Mouse (Mus musculus) myocyte (in vitro differentiated cells): ENCODE measurements around the gene Trim40. TPM values are rescaled to one million over a fixed set of nuclear protein-coding genes. Genes with fewer than 3 reads are reported as not detected.

Experiments
- H3K27me3 ChIP-seq: one replicate; pipeline ENCODE4 v1.6.1; 2011; ENCODE audit not compliant: control insufficient read depth, insufficient read depth, insufficient read length
- H3K36me3 ChIP-seq: one replicate; pipeline ENCODE4 v1.6.1; 2011; ENCODE audit not compliant: control insufficient read depth, insufficient read depth
- H3K4me2 ChIP-seq: one replicate; pipeline ENCODE4 v1.6.1; 2011; ENCODE audit warnings: low read depth, control low read depth
- H3K4me3 ChIP-seq: one replicate; pipeline ENCODE4 v1.5.1; 2011; ENCODE audit warnings: mild to moderate bottlenecking, control low read depth, moderate library complexity
- H3K79me2 ChIP-seq: one replicate; pipeline ENCODE4 v1.6.1; 2011; ENCODE audit not compliant: control insufficient read depth, insufficient read depth
- H3ac ChIP-seq: one replicate; pipeline ENCODE4 v1.6.1; 2011; ENCODE audit not compliant: control insufficient read depth, insufficient read length
- CEBPB ChIP-seq: IDR thresholded peaks from 2 replicates; pipeline ENCODE4 v1.6.1; 2011; ENCODE audit warnings: mild to moderate bottlenecking, moderate library complexity; ENCODE audit not compliant: poor library complexity, insufficient read depth, severe bottlenecking
- E2F4 ChIP-seq: IDR thresholded peaks from one replicate; pipeline ENCODE4 v1.6.1; 2011; ENCODE audit warnings: mild to moderate bottlenecking, control low read depth, moderate library complexity; ENCODE audit not compliant: insufficient read depth
- MAX ChIP-seq: IDR thresholded peaks from one replicate; pipeline ENCODE4 v1.6.1; 2011; ENCODE audit warnings: low read depth, mild to moderate bottlenecking, control low read depth
- MYOD1 ChIP-seq, 3 experiments: IDR thresholded peaks; one replicate each; pipeline ENCODE4 v1.6.1; 2011; ENCODE audit warnings: control low read depth in 2 of 3, low read depth in 2 of 3, mild to moderate bottlenecking in 2 of 3, moderate library complexity in 1 of 3; ENCODE audit not compliant: insufficient read length in 2 of 3, control insufficient read depth in 1 of 3
- MYOG ChIP-seq, 3 experiments: IDR thresholded peaks; one replicate each; pipeline ENCODE4 v1.6.1; 2011; ENCODE audit warnings: control low read depth in 2 of 3, low read depth in 2 of 3, mild to moderate bottlenecking in 2 of 3; ENCODE audit not compliant: insufficient read length in 2 of 3, control insufficient read depth in 1 of 3, insufficient read depth in 1 of 3
- POLR2A ChIP-seq: IDR thresholded peaks from one replicate; pipeline ENCODE4 v1.6.1; 2011; ENCODE audit warnings: low read depth, mild to moderate bottlenecking, control low read depth, moderate library complexity; ENCODE audit not compliant: insufficient read length
- POLR2AphosphoS2 ChIP-seq: IDR thresholded peaks from one replicate; pipeline ENCODE4 v1.6.1; 2011; ENCODE audit warnings: low read depth, control low read depth; ENCODE audit not compliant: insufficient read length
- REST ChIP-seq: IDR thresholded peaks from one replicate; pipeline ENCODE4 v1.6.1; 2011; ENCODE audit warnings: mild to moderate bottlenecking, control low read depth, moderate library complexity; ENCODE audit not compliant: insufficient read depth, insufficient read length
- SRF ChIP-seq: IDR thresholded peaks from one replicate; pipeline ENCODE4 v1.6.1; 2011; ENCODE audit warnings: low read depth; ENCODE audit not compliant: control insufficient read depth, insufficient read length
- TCF12 ChIP-seq: IDR thresholded peaks from one replicate; pipeline ENCODE4 v1.6.1; 2011; ENCODE audit warnings: mild to moderate bottlenecking, control low read depth; ENCODE audit not compliant: poor library complexity, insufficient read depth, severe bottlenecking
- TCF3 ChIP-seq: IDR thresholded peaks from one replicate; pipeline ENCODE4 v1.6.1; 2011; ENCODE audit warnings: low read depth, control low read depth; ENCODE audit not compliant: insufficient read length
- USF1 ChIP-seq: IDR thresholded peaks from one replicate; pipeline ENCODE4 v1.6.1; 2011; ENCODE audit warnings: low read depth, mild to moderate bottlenecking, control low read depth, moderate library complexity
- polyA plus RNA-seq: library from polyadenylated mRNA; unstranded; fragments of >200 nt; fragmentation: generic; extraction: Trizol; gene quantifications from one replicate; pipeline ENCODE4 v1.2.1, GENCODE M21; 2012; ENCODE audit warnings: missing spikeins

The Trim40 gene
- polyA plus RNA-seq, 1 experiment, result not detected

DNA sequence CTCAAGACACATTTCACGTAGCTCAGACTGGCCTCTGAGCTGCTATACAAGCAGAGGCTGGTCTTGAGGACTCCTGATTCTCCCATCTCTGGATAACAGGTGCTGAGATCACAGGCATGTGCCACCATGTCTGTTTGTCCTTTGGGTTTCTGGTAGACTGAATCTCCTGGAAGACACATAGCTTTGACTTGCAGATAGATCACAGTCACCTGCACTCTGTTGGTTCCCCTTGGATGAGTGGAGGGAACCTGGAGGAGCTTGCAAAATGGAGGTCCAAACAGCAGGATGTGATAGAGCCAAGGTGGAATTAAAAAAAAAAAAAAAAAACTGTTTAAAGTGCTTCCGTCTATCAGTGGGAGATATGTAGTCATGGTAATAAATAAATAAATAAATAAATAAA lies 21.1 kb downstream of the Trim40 start:
- Histone ChIP-seq H3K36me3 (no peaks in the 10 kb centered on the region), H3ac (no peak overlapping the region), H3K4me2 (no peak overlapping the region), H3K4me3 (no peak overlapping the region), H3K79me2 (no peaks in the 10 kb centered on the region), H3K27me3 (peaks cover 12% of the 10 kb centered on the region)
- TF ChIP-seq POLR2AphosphoS2 (no peak), TCF3 (no peak)

DNA sequence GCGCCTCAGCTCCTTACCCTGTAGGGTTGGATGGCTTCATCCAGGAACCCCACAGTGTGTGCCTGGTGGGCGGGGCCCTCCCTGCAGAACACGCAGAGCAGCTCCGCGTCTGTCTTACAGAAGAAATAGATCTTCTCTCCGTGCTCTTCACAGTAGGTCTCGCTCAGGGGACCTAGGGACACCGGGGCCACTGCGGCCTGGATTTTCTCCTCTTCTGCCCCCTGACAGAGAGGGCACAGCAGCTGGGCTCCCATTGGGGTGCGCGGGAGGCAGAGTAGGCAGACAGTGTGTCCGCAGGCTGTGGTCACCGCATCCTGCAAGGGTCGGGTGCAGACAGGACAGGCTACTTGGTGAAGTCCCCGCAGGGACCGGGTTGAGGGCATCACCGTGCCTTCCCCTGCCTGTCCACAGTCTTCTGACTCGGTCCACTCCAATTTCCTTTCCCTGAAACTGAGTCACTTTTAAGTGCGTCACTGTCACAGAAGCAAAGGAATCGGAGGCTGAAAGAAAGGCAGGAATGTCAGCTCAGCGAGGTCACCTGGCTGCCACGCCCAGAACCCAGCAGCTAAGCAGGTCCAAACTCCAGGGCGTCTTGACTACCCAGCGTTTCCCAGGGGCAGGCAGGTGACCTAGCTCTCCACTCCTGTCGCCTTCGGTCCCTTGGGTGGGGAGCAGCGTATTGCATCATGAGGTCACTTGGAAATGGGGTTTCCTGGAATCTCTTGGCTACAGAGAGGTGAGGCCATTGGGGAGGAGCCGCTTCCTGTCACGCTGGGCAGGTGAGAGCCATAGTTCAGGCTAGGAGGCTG lies 23.0 kb downstream of the Trim40 start, which contains the start of gene Trim15:
TSS of gene Trim15 (minus strand) at position 492 of the 809 bp plus-strand sequence.
- H3K4me2 ChIP-seq, result no peak within 1 kb of the TSS
- no peak within 1 kb of the TSS for H3K4me3 ChIP-seq
- no peaks in the 10 kb centered on the region for H3K79me2 ChIP-seq
- peaks cover 12% of the 10 kb centered on the region for H3K27me3 ChIP-seq
- TF ChIP-seq MAX (no peak), POLR2A (no peak), MYOD1 (IDR thresholded peaks at IDR 0.05; ENCODE audit: control insufficient read depth in 1 of 3, insufficient read length in 2 of 3, low read depth in 2 of 3) (no peak), TCF3 (no peak), E2F4 (no peak), SRF (no peak), CEBPB (no peak), TCF12 (no peak), MYOG (IDR thresholded peaks at IDR 0.05; ENCODE audit: control insufficient read depth in 1 of 3, insufficient read depth in 1 of 3, insufficient read length in 2 of 3, low read depth in 2 of 3) (no peak), REST (no peak), POLR2AphosphoS2 (no peak), USF1 (no peak)
- H3ac ChIP-seq, result no peak within 1 kb of the TSS
- H3K36me3 ChIP-seq, result no peaks in the 10 kb centered on the region

DNA sequence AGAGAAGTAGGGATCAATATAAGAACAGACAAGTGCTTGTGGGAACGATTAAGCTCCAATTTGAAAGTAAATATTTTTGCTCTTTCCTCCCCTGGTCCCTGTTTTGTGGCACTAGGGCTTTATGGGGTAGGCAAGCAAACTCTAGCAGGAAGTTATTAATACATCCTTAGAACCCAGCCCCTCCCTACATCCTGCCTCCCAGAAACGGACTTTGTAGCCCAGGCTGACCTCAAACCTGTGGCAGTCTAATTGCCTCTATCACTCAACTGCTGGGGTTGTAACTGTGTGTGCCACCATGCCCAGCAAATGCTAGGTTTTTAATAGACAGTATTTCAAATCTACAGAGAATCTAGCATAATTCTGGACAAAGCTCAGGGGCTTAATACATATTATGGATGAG lies 28.2 kb downstream of the Trim40 start:
- Histone ChIP-seq H3ac (no peak overlapping the region), H3K27me3 (peaks cover 4% of the 10 kb centered on the region), H3K79me2 (no peaks in the 10 kb centered on the region), H3K4me2 (no peak overlapping the region), H3K36me3 (peaks cover 3% of the 10 kb centered on the region), H3K4me3 (no peak overlapping the region)
- no peak for TF ChIP-seq CEBPB

DNA sequence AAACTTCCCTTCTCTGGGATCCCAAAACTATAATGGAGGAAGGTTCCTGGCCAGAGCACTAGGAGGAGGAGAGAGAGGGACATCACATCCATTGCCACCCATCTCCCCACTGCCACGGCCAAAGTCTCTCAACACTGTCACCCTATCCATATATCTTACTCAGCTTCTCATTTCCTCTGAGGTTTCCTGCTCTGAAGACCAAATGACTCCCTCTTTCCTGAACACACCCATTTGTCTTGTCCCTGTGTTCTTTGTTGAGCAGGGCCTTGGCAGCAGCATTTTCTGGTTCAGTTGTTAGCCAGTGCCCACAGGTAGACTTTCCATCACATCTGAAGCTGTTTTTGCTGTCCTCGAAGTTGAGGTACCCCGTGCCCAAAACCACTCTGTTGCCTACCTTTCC lies 31.7 kb downstream of the Trim40 start:
- peaks cover 12% of the 10 kb centered on the region for H3K36me3 ChIP-seq
- TF ChIP-seq SRF (no peak), USF1 (no peak), TCF12 (no peak), CEBPB (no peak), TCF3 (no peak), MAX (no peak), MYOG (IDR thresholded peaks at IDR 0.05; ENCODE audit: control insufficient read depth in 1 of 3, insufficient read depth in 1 of 3, insufficient read length in 2 of 3, low read depth in 2 of 3) (no peak), MYOD1 (IDR thresholded peaks at IDR 0.05; ENCODE audit: control insufficient read depth in 1 of 3, insufficient read length in 2 of 3, low read depth in 2 of 3) (no peak), POLR2AphosphoS2 (no peak)
- H3K79me2 ChIP-seq, result no peaks in the 10 kb centered on the region
- no peak overlapping the region for H3K4me3 ChIP-seq
- H3ac ChIP-seq, result no peak overlapping the region
- no peak overlapping the region for H3K4me2 ChIP-seq
- H3K27me3 ChIP-seq, result no peaks in the 10 kb centered on the region

DNA sequence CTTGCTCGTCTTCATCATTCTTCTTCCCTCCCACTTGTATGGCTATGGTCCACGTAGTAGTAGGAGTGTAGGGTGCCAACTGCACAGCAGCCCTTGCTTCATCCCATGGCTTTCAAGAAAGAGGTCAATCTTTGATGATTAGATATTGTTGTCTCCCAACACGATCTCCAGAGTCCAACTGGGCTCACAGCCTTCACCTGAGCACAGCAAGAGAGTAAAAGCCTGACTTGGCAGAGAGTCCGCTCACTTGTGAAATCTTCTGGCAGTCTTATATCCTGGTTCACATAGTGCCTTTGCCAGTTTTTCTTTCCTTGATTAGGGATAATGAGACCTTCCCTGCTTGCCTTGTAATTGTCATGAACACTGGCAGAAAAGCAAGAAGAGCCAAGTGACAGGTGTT lies 33.7 kb downstream of the Trim40 start:
- no peaks in the 10 kb centered on the region for H3K79me2 ChIP-seq
- no peak overlapping the region for H3K4me2 ChIP-seq
- no peak for TF ChIP-seq SRF
- TF ChIP-seq TCF3, result no peak
- no peak for TF ChIP-seq REST
- no peak for TF ChIP-seq CEBPB
- TF ChIP-seq MAX, result no peak
- TF ChIP-seq TCF12, result no peak
- TF ChIP-seq E2F4, result no peak
- H3K36me3 ChIP-seq, result peaks cover 12% of the 10 kb centered on the region
- H3ac ChIP-seq, result no peak overlapping the region
- H3K27me3 ChIP-seq, result no peaks in the 10 kb centered on the region
- H3K4me3 ChIP-seq, result no peak overlapping the region
